Mouse (Mus musculus) CD4-positive helper T cell, adult 2 months (primary cell): Measurements from ENCODE around the gene Rbm44.

Source experiments
- DNase-seq: peaks from one replicate; pipeline ENCODE4 v3.0.0-alpha.2; 2012; ENCODE audit warnings: low read depth, missing footprints, low spot score

Rbm44 gene

GRCm38 (mm10) chr1:91209343-91209742 is 64.5 kb downstream of the Rbm44 start:
- no peak for DNase-seq

GRCm38 (mm10) chr1:91209785-91210184 is 64.9 kb downstream of the Rbm44 start:
- no peak for DNase-seq

GRCm38 (mm10) chr1:91211099-91211498 is 66.2 kb downstream of the Rbm44 start:
- peak; percentile 63 for DNase-seq

- no peak for DNase-seq
These were observed 66.7 kb downstream of the Rbm44 start for GRCm38 (mm10) chr1:91211591-91212008.

- no peak for DNase-seq
These were observed 70.4 kb downstream of the Rbm44 start for GRCm38 (mm10) chr1:91215264-91215663.

GRCm38 (mm10) chr1:91215981-91216380 is 71.1 kb downstream of the Rbm44 start:
- DNase-seq, result no peak

GRCm38 (mm10) chr1:91216504-91217267 is 71.8 kb downstream of the Rbm44 start:
- DNase-seq, result no peak

- peak; percentile 11 for DNase-seq
These were observed 74.9 kb downstream of the Rbm44 start for GRCm38 (mm10) chr1:91219641-91220321.

GRCm38 (mm10) chr1:91220322-91220672 is 75.4 kb downstream of the Rbm44 start:
- peak; percentile 46 for DNase-seq
